Mouse (Mus musculus) thymus, adult 2 months (tissue): Measurements from ENCODE around the gene Phf21a. TPM values are rescaled to one million over a fixed set of nuclear protein-coding genes. Genes with fewer than 3 reads are reported as not detected.

Source experiments
- DNase-seq: peaks from one replicate; pipeline ENCODE4 v3.0.0; 2021
- H3K27ac ChIP-seq: fragments of 200-500 bp; 2 replicates; pipeline ENCODE4 v1.5.1; 2012; ENCODE audit warnings: low read length, control low read depth; ENCODE audit not compliant: control insufficient read depth, insufficient read depth
- H3K27me3 ChIP-seq: fragments of 200-500 bp; 2 replicates; pipeline ENCODE4 v1.6.1; 2012; ENCODE audit warnings: mild to moderate bottlenecking, low read length, moderate library complexity, mixed read lengths; ENCODE audit not compliant: control insufficient read depth, insufficient read depth
- H3K36me3 ChIP-seq: fragments of 200-500 bp; 2 replicates; pipeline ENCODE4 v1.6.1; 2012; ENCODE audit warnings: mild to moderate bottlenecking, low read length, moderate library complexity; ENCODE audit not compliant: control insufficient read depth, insufficient read depth
- H3K4me1 ChIP-seq: fragments of 200-500 bp; replicated peaks from 2 replicates; pipeline ENCODE4 v1.6.1; 2012; ENCODE audit warnings: low read length; ENCODE audit not compliant: control insufficient read depth, insufficient read depth
- H3K4me3 ChIP-seq: fragments of 200-500 bp; 2 replicates; pipeline ENCODE4 v1.5.1; 2012; ENCODE audit warnings: mild to moderate bottlenecking, low read length, control low read depth, moderate library complexity; ENCODE audit not compliant: control insufficient read depth, insufficient read depth
- CTCF ChIP-seq: fragments of 200-500 bp; IDR thresholded peaks from 2 replicates; pipeline ENCODE4 v1.5.1; 2012; ENCODE audit warnings: mild to moderate bottlenecking, control low read depth, low read length, moderate library complexity, borderline replicate concordance; ENCODE audit not compliant: control insufficient read depth, poor library complexity, insufficient read depth; ENCODE audit errors: extremely low read depth
- POLR2A ChIP-seq: fragments of 200-500 bp; IDR thresholded peaks from 2 replicates; pipeline ENCODE4 v1.6.1; 2012; ENCODE audit warnings: mild to moderate bottlenecking, low read length, control low read depth, moderate library complexity; ENCODE audit not compliant: control insufficient read depth, poor library complexity, insufficient read depth; ENCODE audit errors: extremely low read depth
- WGBS: fragments of 180-500 bp; shearing (Covaris S2); methylation state at CpG from one replicate; pipeline ENCODE4 v1.1.7; 2018; 5-methylcytosine and 5-hydroxymethylcytosine counted together
- polyA plus RNA-seq: library from polyadenylated mRNA; depleted of rRNA; stranded (reverse); fragments of >200 nt; gene quantifications from 2 replicates; pipeline ENCODE4 v1.2.3, GENCODE M21; 2012

Gene Phf21a
- polyA plus RNA-seq, 1 experiment = 81.6 TPM

DNA sequence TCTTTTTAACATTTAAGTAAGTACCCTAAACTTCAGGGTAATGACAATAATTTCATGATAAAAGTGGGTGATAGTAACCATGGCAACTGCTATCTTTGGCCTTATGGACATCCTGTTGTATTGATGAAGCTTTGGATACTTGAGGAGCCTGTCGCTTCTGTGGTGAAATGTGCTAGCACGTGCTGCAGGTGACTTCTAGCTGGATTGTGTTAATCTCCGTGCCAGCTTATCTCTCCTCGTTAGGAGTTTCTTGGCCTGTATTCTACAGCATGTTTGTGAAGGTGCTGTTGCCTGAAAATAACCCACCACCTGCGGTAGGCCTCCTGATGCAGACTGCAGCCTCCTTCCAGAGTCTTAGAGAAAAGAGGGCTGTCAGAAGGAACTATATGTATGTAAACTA lies 98.0 kb downstream of the Phf21a start:
- H3K27me3 ChIP-seq = no peaks in the 10 kb centered on the region
- peaks cover 4% of the 10 kb centered on the region; the same call in 1 of the 2 replicates for H3K4me1 ChIP-seq
- 91% methylated on average over 5 of the region's 5 CpGs for WGBS
- no peaks in the 10 kb centered on the region for H3K36me3 ChIP-seq
- H3K4me3 ChIP-seq = no peak overlapping the region
- H3K27ac ChIP-seq = no peak overlapping the region
- TF ChIP-seq POLR2A (no peak), CTCF (no peak)
- DNase-seq = no peak

DNA sequence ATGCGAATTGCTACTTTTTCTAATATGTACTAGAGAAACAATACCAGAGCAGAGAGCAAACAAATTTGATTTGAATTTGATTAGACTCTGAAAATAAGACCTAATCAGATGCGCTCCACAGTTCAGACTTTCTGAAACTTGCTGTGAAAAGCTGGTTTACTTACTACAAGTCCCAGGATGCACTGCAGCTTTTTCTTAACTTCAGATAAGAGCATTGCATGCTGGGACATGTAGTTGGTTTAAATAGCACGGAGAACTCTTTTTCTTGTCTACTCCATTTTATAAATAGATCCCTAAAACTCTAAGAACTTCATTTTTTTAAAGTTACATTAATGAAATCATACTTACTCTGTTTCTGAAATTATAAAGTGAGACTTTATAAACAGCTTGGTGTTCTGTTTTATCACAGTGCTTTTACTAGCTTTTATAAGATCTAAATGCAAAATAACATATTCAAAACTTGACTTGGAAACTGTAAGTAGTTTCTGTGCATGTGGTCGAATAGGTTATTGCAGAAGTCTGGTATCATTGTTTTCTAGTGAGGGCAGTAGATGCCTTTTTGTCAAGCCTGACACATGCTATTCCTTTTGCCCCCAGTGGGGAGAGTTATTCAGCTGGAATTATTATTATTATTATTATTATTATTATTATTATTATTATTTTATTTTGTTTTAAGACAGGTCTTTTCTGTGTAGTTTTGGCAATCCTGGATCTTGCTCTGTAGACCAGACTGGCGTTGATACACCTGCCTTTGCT lies 99.1 kb downstream of the Phf21a start:
- H3K27ac ChIP-seq = no peak overlapping the region
- TF ChIP-seq POLR2A = no peak
- no peak for TF ChIP-seq CTCF
- peak; percentile 53 for DNase-seq
- no peaks in the 10 kb centered on the region for H3K36me3 ChIP-seq
- WGBS = 59% methylated on average over 5 of the region's 5 CpGs
- H3K4me3 ChIP-seq = no peak overlapping the region
- H3K4me1 ChIP-seq = peaks cover under 1% of the 10 kb centered on the region; the same call in 1 of the 2 replicates
- H3K27me3 ChIP-seq = no peaks in the 10 kb centered on the region

DNA sequence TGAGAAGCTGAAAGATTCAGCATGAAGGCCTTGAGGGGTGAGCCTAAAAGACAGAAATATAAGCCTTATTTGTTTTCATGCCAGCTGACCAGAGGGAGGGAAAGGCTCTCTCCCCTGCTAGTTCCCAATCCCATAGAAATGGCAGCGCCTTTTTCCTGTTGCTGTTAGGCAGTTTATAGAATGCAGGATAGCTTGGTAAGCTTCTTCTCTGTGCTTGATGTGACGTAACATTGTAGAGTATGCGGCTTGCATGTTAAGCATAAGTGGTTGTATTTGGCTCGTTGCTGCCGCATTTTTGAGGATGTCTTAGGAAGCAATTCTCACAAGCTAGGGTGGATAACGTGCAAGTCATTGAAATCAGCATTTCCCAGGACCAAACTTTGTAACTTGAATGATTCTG lies 105.2 kb downstream of the Phf21a start:
- 98% methylated on average over 6 of the region's 6 CpGs for WGBS
- TF ChIP-seq CTCF = no peak
- TF ChIP-seq POLR2A = no peak

DNA sequence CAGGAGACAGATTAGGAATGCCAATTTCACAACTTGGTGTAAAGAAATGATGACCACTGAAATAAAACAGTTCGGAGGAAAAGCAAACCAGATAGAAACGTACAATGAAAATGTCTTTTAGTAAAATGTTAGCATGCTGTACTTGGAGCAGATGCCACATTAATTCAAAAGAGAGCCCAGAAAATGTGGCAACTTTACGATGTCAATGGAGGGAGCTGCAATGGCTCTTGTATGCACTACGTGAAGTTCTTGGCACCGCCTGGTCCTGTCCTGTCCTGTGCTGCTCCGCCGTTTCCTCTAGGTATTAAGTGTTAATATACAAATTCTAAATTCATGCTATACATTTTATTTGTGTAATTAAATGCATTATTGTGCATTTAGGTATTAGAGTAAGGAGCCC lies 105.8 kb downstream of the Phf21a start:
- TF ChIP-seq POLR2A (no peak), CTCF (no peak)
- Histone ChIP-seq H3K27ac (no peak overlapping the region), H3K36me3 (no peaks in the 10 kb centered on the region), H3K27me3 (no peaks in the 10 kb centered on the region), H3K4me3 (no peak overlapping the region), H3K4me1 (peaks cover 10% of the 10 kb centered on the region)
- DNase-seq = no peak
- WGBS = 98% methylated on average over 7 of the region's 7 CpGs

More for the DNA sequence above, 105.2 kb downstream of the Phf21a start:
- H3K4me3 ChIP-seq = no peak overlapping the region
- no peak overlapping the region for H3K27ac ChIP-seq
- H3K36me3 ChIP-seq = no peaks in the 10 kb centered on the region
- peaks cover 10% of the 10 kb centered on the region for H3K4me1 ChIP-seq
- DNase-seq = no peak
- H3K27me3 ChIP-seq = no peaks in the 10 kb centered on the region

DNA sequence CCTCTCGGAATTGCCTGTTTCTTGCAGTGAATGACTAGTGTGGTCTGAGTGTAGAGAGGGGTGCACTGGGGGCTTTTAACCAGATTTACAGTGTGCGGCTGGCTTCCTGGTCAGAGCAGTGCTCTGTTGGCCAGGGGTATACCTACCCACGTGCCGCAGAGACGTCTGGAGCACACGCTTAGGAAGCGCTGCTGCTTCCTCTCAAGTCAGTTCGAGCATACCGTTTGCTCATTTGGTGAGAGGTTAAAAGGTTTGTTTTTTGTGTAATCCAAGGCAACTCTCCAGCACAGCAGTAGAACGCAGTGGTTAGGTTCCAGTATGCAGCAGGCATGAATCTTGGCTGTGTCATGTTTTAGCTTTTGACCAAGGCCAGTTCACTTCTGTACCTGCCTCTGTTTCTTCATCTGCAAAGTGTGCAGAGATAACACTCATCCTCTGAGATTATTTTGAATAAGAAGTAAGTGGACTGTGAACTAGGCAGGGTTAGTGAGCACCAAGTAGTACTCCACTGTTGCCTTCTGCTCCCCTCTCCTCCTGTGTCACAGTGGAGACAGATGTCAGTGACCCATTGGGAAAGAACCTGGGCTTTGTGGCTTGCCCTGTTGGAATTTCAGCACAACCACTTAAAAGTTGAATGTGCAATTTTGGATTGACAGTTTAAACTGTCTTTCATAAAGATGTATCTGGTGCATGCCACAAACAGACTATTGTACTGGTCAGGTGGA lies 106.8 kb downstream of the Phf21a start:
- Histone ChIP-seq H3K27ac (no peak overlapping the region), H3K36me3 (no peaks in the 10 kb centered on the region), H3K4me1 (peaks cover 12% of the 10 kb centered on the region), H3K4me3 (no peak overlapping the region), H3K27me3 (no peaks in the 10 kb centered on the region)
- no peak for DNase-seq
- 14% methylated on average over 10 of the region's 10 CpGs for WGBS
- TF ChIP-seq CTCF = no peak
- TF ChIP-seq POLR2A = no peak

DNA sequence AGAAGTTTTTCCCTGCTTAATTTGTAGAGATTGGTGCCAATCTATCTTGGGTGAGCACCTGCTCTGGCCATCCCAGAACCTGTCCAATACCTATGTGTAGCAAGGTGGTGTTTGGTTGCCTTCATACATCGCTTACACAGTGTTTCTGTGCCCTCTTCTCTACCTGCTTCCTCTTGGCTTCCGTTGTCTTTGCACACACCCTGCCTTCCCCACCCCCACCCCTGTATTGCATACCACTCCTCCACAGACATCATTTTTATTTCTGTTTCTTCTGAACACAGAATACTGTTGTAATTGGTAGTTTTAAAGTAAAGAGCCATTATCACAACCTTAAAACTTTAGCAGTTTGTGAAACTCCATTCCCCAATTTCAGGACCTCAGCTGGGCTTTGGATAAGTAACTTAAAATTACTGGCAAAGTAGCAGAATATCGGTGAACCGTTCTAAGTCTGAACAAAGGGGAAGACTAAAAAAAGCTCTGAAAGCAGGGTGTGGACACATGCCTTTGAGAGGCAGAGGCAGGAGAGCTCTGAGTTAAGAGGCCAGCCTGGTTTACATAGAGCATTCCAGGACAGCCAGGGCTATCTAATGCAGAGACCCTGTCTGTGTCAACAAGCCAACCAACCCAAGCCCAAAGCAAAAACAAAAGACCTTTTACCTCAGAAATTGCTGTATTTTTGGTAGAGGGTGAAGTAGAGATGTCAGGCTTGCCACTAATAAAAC lies 109.6 kb downstream of the Phf21a start:
- no peak for TF ChIP-seq CTCF
- TF ChIP-seq POLR2A = no peak

More for the DNA sequence above, 109.6 kb downstream of the Phf21a start:
- Histone ChIP-seq H3K27ac (peak overlapping the region; percentile 39), H3K4me3 (no peak overlapping the region), H3K4me1 (peaks cover 12% of the 10 kb centered on the region), H3K27me3 (no peaks in the 10 kb centered on the region), H3K36me3 (no peaks in the 10 kb centered on the region)
- DNase-seq = no peak
- 12% methylated on average over 4 of the region's 4 CpGs for WGBS
